ENCODE assay signal across 28 mouse cellular contexts in the genomic region with DNA sequence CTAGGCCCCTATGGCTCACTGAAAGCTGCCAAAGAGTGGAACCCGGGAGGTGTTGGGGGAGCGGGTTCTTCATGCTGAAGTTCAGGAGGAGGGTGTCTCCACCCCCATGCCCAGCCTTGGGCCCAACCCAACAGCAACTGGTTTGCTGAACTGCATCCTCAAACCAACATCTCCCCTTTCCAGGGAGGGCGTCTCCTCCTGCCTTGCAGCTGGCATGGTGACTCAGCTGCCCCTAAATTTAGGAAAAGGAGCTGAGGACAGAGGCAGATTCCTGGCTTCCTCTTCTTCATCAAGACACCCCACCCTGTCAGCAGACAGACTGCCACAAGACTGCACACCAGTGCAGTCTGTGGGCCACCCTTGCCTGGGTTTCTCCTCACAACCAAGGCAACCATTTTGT.
DNase-seq lines count a peak whose midpoint lies in the region; ATAC-seq and TF ChIP-seq lines count a peak whose summit lies in the region.
"Had no signal": no experiment of that assay in that cellular context is flagged by ENCODE, and none has a peak within 500 bp of the region (broad histone marks: within the 10 kb centered on the region; RNA-seq: fewer than 3 reads in every experiment).

No protein-coding gene starts in this region.

- TF ChIP-seq POLR2A in heart, adult 2 months (IDR thresholded peaks at IDR 0.05; ENCODE audit: insufficient read depth, low read depth, low read length) = no peak
- no peak for TF ChIP-seq POLR2A in kidney, adult 2 months (IDR thresholded peaks at IDR 0.05; ENCODE audit: low read depth, low read length)
- no peak for TF ChIP-seq POLR2A in bone marrow macrophage, adult 2 months (IDR thresholded peaks at IDR 0.05; ENCODE audit: borderline replicate concordance, low read depth, low read length)
- no peak for TF ChIP-seq POLR2A in olfactory bulb, adult 2 months (IDR thresholded peaks at IDR 0.05; ENCODE audit: insufficient read depth, low read depth, low read length)

- H3K27me3 ChIP-seq in heart, adult 2 months (ENCODE audit: control insufficient read depth, insufficient read depth, low read length) = no peaks in the 10 kb centered on the region
- H3K27me3 ChIP-seq in kidney, adult 2 months (replicated peaks; ENCODE audit: control insufficient read depth, insufficient read depth, low read length) = no peaks in the 10 kb centered on the region
- no peaks in the 10 kb centered on the region for H3K27me3 ChIP-seq in kidney, embryonic 15.5 days
- no peaks in the 10 kb centered on the region for H3K27me3 ChIP-seq in forebrain, embryonic 15.5 days
- H3K27me3 ChIP-seq: CH12.LX; embryonic facial prominence, embryonic 15.5 days; forebrain, embryonic 12.5 days; liver, embryonic 13.5 days; midbrain, embryonic 13.5 days; neural tube, embryonic 15.5 days had no signal

- no peak overlapping the region for H3K4me2 ChIP-seq in kidney, embryonic 15.5 days
- no peak overlapping the region for H3K4me2 ChIP-seq in forebrain, embryonic 15.5 days (replicated peaks)
- H3K4me2 ChIP-seq: embryonic facial prominence, embryonic 15.5 days; forebrain, embryonic 12.5 days; liver, embryonic 13.5 days; midbrain, embryonic 13.5 days; neural tube, embryonic 15.5 days had no signal

- H3K4me3 ChIP-seq in heart, adult 2 months = no peak overlapping the region
- H3K4me3 ChIP-seq in kidney, adult 2 months (ENCODE audit: insufficient read depth, low read depth, low read length) = no peak overlapping the region
- no peak overlapping the region for H3K4me3 ChIP-seq in kidney, embryonic 15.5 days (replicated peaks)
- H3K4me3 ChIP-seq in bone marrow macrophage, adult 2 months (ENCODE audit: insufficient read depth, low read length) = no peak overlapping the region
- H3K4me3 ChIP-seq in olfactory bulb, adult 2 months (ENCODE audit: insufficient read depth, low read depth, low read length) = no peak overlapping the region
- H3K4me3 ChIP-seq in forebrain, embryonic 15.5 days = no peak overlapping the region
- H3K4me3 ChIP-seq: embryonic facial prominence, embryonic 10.5 days; embryonic facial prominence, embryonic 15.5 days; forebrain, embryonic 12.5 days; heart, embryonic 10.5 days; hindbrain, embryonic 10.5 days; liver, embryonic 13.5 days; midbrain, embryonic 13.5 days; neural tube, embryonic 15.5 days had no signal

- WGBS in heart, adult 2 months = 63% methylated on average over 3 of the region's 3 CpGs
- WGBS in kidney, adult 2 months = 71% methylated on average over 3 of the region's 3 CpGs
- 92% methylated on average over 3 of the region's 3 CpGs for WGBS in kidney, embryonic 15.5 days
- WGBS in olfactory bulb, adult 2 months = 38% methylated on average over 3 of the region's 3 CpGs
- 94% methylated on average over 3 of the region's 3 CpGs for WGBS in forebrain, embryonic 15.5 days

- H3K4me1 ChIP-seq in heart, adult 2 months (ENCODE audit: control insufficient read depth, insufficient read depth, low read length) = peaks cover 41% of the 10 kb centered on the region
- H3K4me1 ChIP-seq in kidney, adult 2 months (ENCODE audit: control insufficient read depth, insufficient read depth, low read length) = peaks cover 12% of the 10 kb centered on the region
- peaks cover 22% of the 10 kb centered on the region for H3K4me1 ChIP-seq in kidney, embryonic 15.5 days
- peaks cover 47% of the 10 kb centered on the region for H3K4me1 ChIP-seq in bone marrow macrophage, adult 2 months (ENCODE audit: control insufficient read depth, insufficient read depth, low read length)
- H3K4me1 ChIP-seq in olfactory bulb, adult 2 months (ENCODE audit: control insufficient read depth, insufficient read depth, low read length) = peaks cover 74% of the 10 kb centered on the region
- H3K4me1 ChIP-seq in forebrain, embryonic 15.5 days = peaks cover 10% of the 10 kb centered on the region; the same call in 1 of the 2 replicates

- ATAC-seq in kidney, embryonic 15.5 days (replicated peaks; ENCODE audit: low FRiP score) = no peak
- ATAC-seq in forebrain, embryonic 15.5 days (replicated peaks) = no peak
- ATAC-seq: hindbrain, embryonic 16.5 days; lung, postnatal 0 days; midbrain, embryonic 13.5 days had no signal

- H3K79me2 ChIP-seq in heart, adult 2 months (replicated peaks; ENCODE audit: control insufficient read depth, insufficient read depth, low read length) = no peaks in the 10 kb centered on the region; the same call in 1 of the 2 replicates

- no peaks in the 10 kb centered on the region for H3K9me3 ChIP-seq in kidney, embryonic 15.5 days (replicated peaks)
- H3K9me3 ChIP-seq in forebrain, embryonic 15.5 days = no peaks in the 10 kb centered on the region
- H3K9me3 ChIP-seq: embryonic facial prominence, embryonic 10.5 days; embryonic facial prominence, embryonic 15.5 days; forebrain, embryonic 12.5 days; heart, embryonic 10.5 days; hindbrain, embryonic 10.5 days; liver, embryonic 13.5 days; midbrain, embryonic 13.5 days; neural tube, embryonic 15.5 days had no signal

- no peak for TF ChIP-seq CTCF in heart, adult 2 months (IDR thresholded peaks at IDR 0.05)
- no peak for TF ChIP-seq CTCF in kidney, adult 2 months (conservative IDR thresholded peaks at IDR 0.05; ENCODE audit: insufficient read depth, insufficient read length, low read depth, low read length)
- no peak for TF ChIP-seq CTCF in bone marrow macrophage, adult 2 months (IDR thresholded peaks at IDR 0.05; ENCODE audit: low read depth, low read length)
- TF ChIP-seq CTCF in olfactory bulb, adult 2 months (IDR thresholded peaks at IDR 0.05; ENCODE audit: insufficient read depth, low read depth, low read length) = no peak

- peaks cover 56% of the 10 kb centered on the region for H3K36me3 ChIP-seq in heart, adult 2 months (ENCODE audit: control insufficient read depth, insufficient read depth, low read length)
- peaks cover 21% of the 10 kb centered on the region for H3K36me3 ChIP-seq in kidney, adult 2 months (ENCODE audit: control insufficient read depth, insufficient read depth, low read length)
- H3K36me3 ChIP-seq in kidney, embryonic 15.5 days = peaks cover 44% of the 10 kb centered on the region
- H3K36me3 ChIP-seq in forebrain, embryonic 15.5 days = no peaks in the 10 kb centered on the region
- H3K36me3 ChIP-seq: neural tube, embryonic 15.5 days had no signal

- no peak for DNase-seq in heart, adult 2 months
- no peak for DNase-seq in heart, postnatal 4 days
- no peak for DNase-seq in kidney, adult 2 months
- DNase-seq: adrenal gland, postnatal 14 days; cerebellum, adult 2 months; cerebellum, postnatal 25 days; kidney, adult 18-20 months; kidney, postnatal 4 days; liver, embryonic 13.5 days; lung, adult 18-20 months; lung, postnatal 4 days; thymus, adult 2 months; thymus, postnatal 36 days had no signal

- H3K9ac ChIP-seq in heart, adult 2 months (ENCODE audit: low read depth, low read length) = no peak overlapping the region
- no peak overlapping the region for H3K9ac ChIP-seq in kidney, embryonic 15.5 days
- H3K9ac ChIP-seq in forebrain, embryonic 15.5 days (replicated peaks) = no peak overlapping the region
- H3K9ac ChIP-seq: embryonic facial prominence, embryonic 15.5 days; forebrain, embryonic 12.5 days; liver, embryonic 13.5 days; midbrain, embryonic 13.5 days; neural tube, embryonic 15.5 days had no signal

- intact Hi-C loops in heart, adult 2 months (cut with DNase I) = no loop called here

- peak overlapping the region; percentile 19; the same call in 1 of the 2 replicates for H3K27ac ChIP-seq in heart, adult 2 months
- 0 out of 2 replicates have a peak overlapping the region, but pooled peaks have one; percentile 5 for H3K27ac ChIP-seq in kidney, adult 2 months (ENCODE audit: insufficient read depth, low read depth, low read length)
- H3K27ac ChIP-seq in kidney, embryonic 15.5 days = no peak overlapping the region
- H3K27ac ChIP-seq in bone marrow macrophage, adult 2 months (ENCODE audit: insufficient read depth, low read depth, low read length) = peak overlapping the region; percentile 51
- H3K27ac ChIP-seq in olfactory bulb, adult 2 months (ENCODE audit: insufficient read depth, low read depth, low read length) = peak overlapping the region; percentile 94
- H3K27ac ChIP-seq in forebrain, embryonic 15.5 days (replicated peaks) = no peak overlapping the region
- H3K27ac ChIP-seq: embryonic facial prominence, embryonic 10.5 days; embryonic facial prominence, embryonic 15.5 days; forebrain, embryonic 12.5 days; heart, embryonic 10.5 days; hindbrain, embryonic 10.5 days; kidney, postnatal 0 days; liver, embryonic 13.5 days; midbrain, embryonic 13.5 days; neural tube, embryonic 15.5 days had no signal

- no peak for TF ChIP-seq EP300 in heart, adult 2 months (IDR thresholded peaks at IDR 0.05; ENCODE audit: insufficient read depth, low read depth, low read length)

Comparison
In these comparisons a context has a peak if more than half of its experiments do, and no peak if none do; other contexts are left out.
1. H3K27ac ChIP-seq: peak in heart, adult 2 months (single experiment), kidney, adult 2 months (single experiment), bone marrow macrophage, adult 2 months (single experiment) and olfactory bulb, adult 2 months (single experiment); none in kidney, embryonic 15.5 days (single experiment) and forebrain, embryonic 15.5 days (single experiment).